ENCODE assay signal across 2 mouse cellular contexts in genomic region chr9:15287846-15288245, GRCm38 (mm10).
A peak's percentile ranks its signal among the peaks of the same experiment; 100 is the strongest.
TF ChIP-seq lines count a peak whose summit lies in the region.

No protein-coding gene starts in this region.

TF ChIP-seq in ES-E14, 5 proteins besides CTCF, POLR2A, EP300 and RAD21 (continued from another document):
- TF ChIP-seq CHD2 (IDR thresholded peaks at IDR 0.05; ENCODE audit: low read depth, low read length) (no peak), MAFK (IDR thresholded peaks at IDR 0.05; ENCODE audit: insufficient read depth, low read depth, low read length) (no peak), ZC3H11A (IDR thresholded peaks at IDR 0.05; ENCODE audit: borderline replicate concordance, low read depth, low read length) (no peak)
TF ChIP-seq in ES-E14: peak in this region for 0.

TF ChIP-seq in MEL, 35 proteins besides CTCF, POLR2A, EP300 and RAD21 (continued from another document):
- 0 out of 2 replicates have a peak, but pooled peaks have one; percentile 51 for TF ChIP-seq UBTF (IDR thresholded peaks at IDR 0.05; ENCODE audit: borderline replicate concordance, insufficient read depth, low read depth, low read length)
- TF ChIP-seq JUND (IDR thresholded peaks at IDR 0.05; ENCODE audit: low read depth, low read length), result no peak
- no peak for TF ChIP-seq MAX (IDR thresholded peaks at IDR 0.05; ENCODE audit: low read length)
